Mouse (Mus musculus) gastrocnemius, postnatal 25 days (tissue): ENCODE measurements at regions not wholly inside any gene's neighbourhood (a gene's known extent, or its start where the extent isn't known, plus 50 kb on each side); places are given as distances from the start of the nearest gene placed in this dataset.

Experiments used
- DNase-seq: peaks from one replicate; pipeline ENCODE4 v3.0.0; 2022

DNA sequence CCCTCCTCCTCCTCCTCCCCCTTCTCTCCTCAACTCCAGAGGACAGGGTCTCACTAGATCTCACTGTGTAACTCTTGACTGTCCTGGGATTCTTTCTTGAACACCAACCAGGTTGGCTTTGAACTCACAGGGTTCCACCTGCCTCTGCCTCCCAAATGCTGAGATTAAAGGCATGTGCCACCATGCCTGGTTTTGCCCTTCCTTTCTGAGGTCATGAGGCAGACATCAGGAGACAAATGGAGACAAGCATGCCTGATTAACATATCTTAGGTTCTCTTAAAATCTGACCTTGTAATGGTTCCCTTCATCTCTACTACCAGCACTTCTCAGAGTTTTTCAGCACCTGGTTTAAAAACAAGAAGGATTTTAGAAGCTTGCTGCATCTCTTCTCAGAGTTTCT is 143.5 kb downstream of the Gm10260 start:
- no peak for DNase-seq

DNA sequence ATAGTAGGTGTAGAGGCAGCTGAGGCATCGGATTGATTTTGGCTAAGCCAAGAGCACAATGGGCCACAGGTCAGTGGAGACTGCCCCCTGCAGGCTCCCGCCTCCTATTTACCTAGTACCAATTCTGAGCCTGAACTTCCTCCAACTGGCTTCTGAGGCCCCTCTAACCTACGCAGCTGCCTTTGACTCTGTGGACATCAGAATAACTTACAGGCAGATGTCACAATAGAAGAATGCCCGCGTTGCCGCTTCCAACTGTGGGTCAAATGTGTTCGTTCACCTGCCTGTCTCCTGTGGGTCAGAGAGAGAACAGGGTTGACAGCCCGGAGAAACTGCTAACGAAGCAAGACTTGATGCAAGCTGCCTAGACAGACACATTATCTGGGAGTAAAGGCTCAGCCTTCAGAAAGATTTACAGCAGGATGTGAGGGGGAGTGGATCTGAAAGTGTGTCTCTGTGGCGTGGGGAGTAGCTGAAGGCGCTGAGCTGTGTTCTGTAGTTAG is 153.2 kb downstream of the Gm10260 start:
- DNase-seq = no peak

GRCm38 (mm10) chr13:97604451-97604850 is 156.0 kb downstream of the Gm10260 start:
- DNase-seq = no peak

DNA sequence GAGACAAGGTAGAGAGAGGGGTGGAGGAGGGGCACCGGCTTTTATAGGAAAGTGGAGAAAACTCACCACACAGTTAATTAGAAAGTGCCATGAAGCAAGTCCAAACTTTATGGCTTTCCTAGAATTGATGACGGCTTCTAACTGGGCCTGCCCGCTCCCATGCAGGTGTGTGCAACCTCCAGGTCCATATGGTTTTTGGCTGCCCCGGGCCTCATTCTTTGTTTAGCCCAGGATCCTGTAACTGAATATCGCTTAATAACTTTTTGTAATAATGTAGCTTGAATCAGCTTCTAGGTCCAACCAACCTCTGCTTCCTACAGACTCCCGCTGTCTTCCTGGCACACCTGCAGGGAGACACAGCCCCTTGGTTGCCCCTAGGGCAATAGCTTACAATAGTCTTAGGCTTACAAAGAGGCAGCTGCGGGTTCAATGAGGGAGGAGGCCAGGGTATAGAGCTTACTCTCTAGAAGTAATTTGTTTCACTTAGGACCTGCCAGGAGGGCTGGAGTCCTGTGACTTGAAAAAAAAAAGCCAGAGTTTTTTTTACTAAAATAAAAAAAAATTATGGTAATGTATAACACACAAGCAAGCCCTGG is 159.2 kb downstream of the Gm10260 start:
- no peak for DNase-seq

- DNase-seq = no peak
Measured at GRCm38 (mm10) chr13:97600136-97600535, 160.3 kb downstream of the Gm10260 start.

DNA sequence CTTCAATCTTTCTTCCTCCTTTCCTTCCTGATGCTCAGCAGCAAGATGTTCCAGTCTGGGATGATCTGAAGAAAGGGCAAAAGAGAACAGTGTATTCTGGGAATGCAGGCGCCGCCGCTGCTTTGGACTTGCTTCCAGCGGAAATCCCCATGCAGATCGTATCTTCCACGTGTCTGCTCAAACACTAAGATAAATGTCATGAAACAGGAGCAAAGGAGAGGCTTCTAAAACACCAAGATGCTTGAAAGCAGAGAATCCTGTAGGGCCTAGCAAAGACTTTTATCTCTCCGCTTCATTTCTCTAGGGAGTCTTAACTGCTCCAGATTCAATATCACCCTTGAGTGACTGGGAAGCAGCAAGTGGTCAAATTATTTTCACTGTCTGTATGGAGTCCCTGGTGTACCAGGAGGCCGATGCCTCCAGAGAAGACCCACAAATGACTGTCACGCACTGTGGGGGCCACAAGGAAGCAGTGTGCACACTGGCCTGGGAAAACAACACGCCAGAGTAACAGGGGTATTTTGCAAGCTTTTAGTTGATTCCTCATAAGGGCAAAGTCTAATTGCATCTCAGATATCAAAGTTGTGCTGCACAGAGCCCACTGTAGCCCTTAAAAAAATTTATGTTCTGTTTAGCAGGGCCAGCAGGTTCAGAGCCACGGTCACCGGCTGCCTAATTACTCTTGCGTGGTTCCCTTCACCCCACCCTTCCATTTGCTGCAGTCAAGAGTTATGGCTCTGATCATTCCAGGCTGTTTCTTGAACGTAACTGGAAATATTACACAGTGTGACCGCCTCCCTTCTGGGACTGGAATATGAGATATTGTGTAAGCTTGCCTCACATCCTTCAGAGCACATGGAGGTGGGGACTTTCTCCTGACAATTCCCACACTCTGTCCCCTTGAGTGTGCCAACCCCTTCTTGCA is 161.7 kb downstream of the Gm10260 start:
- DNase-seq = peak; percentile 65

- no peak for DNase-seq
Measured at GRCm38 (mm10) chr13:97594851-97595250, 165.6 kb downstream of the Gm10260 start.

DNA sequence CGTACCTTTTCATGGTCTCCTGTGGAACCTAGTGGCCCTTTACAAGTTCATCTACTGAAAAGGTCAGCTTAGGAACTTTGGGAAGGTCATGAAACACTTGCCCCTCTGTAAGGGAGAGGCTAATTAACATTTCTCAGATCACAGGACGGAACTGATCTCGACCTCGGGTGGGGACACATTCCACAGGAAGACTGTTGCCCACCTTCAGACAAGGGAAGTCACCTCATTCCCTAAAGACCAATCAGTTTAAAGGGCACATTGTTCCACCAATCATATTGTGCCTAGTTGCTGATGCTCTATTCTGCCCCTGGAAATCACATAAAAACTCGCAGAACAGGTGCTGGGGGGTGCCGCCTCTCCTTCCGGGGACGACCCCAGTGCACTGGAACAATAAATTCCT is 170.8 kb downstream of the Gm10260 start:
- no peak for DNase-seq

DNA sequence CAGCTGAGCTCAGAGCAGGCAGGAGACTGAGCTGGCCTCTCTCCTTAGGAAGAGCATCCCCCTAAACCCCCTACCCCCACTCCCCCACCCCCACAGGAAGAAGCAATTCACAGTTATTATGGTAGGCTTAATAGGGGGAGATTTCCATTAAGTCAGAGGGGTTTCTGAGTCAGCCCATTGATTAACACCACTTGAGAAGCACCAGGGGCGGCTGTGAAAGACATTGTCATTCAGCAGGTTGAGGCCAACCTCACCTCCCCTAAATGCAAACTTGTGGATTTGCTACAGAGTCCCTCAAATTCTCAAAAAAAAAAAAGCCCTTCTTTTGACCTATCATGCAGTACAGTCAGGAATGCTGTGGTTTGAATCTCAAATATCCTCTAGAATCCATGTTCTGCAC is 172.3 kb downstream of the Gm10260 start:
- DNase-seq = no peak

GRCm38 (mm10) chr13:97587088-97587487 is 173.3 kb downstream of the Gm10260 start:
- no peak for DNase-seq

GRCm38 (mm10) chr13:97584045-97584444 is 176.4 kb downstream of the Gm10260 start:
- DNase-seq = no peak

DNA sequence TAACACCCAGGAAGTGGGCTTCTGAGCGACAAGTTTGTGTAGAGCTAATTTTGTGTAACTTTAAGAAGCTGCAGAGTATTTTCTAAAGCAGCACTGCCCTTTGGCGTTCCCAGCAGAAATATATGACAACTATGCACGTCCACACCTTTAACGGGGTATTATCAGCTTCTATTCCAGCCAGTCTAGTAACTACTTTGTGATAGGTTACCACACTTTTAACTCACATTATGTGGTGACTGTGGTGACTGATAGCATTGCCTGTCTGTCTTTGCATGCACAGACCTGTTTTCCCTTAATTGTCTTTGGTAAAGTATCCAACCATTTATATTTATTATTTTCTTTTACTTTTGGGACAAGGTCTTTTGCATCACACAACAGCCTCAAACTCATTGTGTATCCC is 179.1 kb downstream of the Gm10260 start:
- no peak for DNase-seq

- no peak for DNase-seq
Measured at GRCm38 (mm10) chr13:97580241-97580874, 180.1 kb downstream of the Gm10260 start.

GRCm38 (mm10) chr13:97578595-97578994 is 181.8 kb downstream of the Gm10260 start:
- DNase-seq = no peak

DNA sequence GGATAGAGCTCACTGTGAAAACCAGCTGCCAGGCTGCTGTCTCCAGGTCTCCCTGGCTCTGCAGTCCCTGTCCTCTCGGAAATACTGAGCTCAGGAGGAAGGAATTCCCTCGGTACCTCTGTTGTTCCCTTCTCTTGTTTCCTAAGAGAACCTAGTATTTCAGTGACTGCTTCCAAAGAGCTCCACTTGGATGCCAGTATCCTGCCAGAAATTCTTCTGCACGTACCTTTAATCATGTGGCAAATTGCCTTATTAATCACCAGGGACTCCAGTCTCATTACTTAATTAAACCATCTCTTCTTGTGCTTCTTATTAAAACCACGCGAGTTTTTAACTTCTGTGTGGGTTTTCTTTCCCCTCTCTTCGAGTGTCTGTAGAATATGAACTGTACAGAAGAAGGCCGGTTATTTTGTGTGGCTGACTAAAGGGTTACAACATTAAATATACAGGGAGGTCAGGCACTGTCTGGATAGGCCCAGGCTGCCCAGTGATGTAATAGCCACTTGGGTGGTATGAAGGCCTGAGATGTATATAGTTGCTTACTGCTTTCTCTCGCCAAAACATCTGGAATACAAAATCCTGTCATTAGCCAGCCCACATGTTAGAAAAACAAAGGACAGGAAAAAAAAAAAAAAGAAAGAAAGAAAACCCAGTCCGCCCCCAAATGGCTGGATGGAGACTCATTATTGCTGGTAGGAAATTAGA is 183.2 kb downstream of the Gm10260 start:
- DNase-seq = peak; percentile 30

GRCm38 (mm10) chr13:97573601-97574000 is 186.8 kb downstream of the Gm10260 start:
- no peak for DNase-seq

GRCm38 (mm10) chr13:97572352-97572751 is 188.1 kb downstream of the Gm10260 start:
- no peak for DNase-seq

GRCm38 (mm10) chr13:97570009-97570408 is 190.4 kb downstream of the Gm10260 start:
- DNase-seq = no peak

DNA sequence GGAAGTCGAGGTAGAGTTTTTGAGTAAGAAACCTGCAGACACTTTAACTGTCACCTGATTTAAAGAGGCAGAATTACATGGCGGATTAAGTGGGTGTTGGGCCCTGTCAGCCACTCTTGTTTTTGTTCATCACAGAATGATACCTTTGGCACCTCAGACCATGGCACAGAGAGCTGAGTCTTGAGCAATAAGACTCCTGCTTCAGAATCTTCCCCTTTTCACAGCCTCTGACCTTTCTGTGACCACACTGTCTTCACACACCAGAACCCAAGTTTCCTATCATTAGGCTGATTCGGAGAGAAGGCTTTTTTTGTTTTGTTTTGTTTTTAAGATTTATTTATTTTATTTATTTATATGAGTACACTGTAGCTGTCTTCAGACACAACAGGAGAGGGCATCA is 192.8 kb downstream of the Gm10260 start:
- DNase-seq = no peak

GRCm38 (mm10) chr13:97566071-97566470 is 194.4 kb downstream of the Gm10260 start:
- DNase-seq = peak; percentile 74

- no peak for DNase-seq
Measured at GRCm38 (mm10) chr13:97562241-97562640, 198.2 kb downstream of the Gm10260 start.

GRCm38 (mm10) chr13:97560789-97561188 is 199.6 kb downstream of the Gm10260 start:
- no peak for DNase-seq
